Mouse (Mus musculus) heart, adult 11 months (tissue): ENCODE measurements around the gene Prrc2b.

Experiments used
- DNase-seq: peaks from one replicate; pipeline ENCODE4 v3.0.0; 2022

The Prrc2b gene

DNA sequence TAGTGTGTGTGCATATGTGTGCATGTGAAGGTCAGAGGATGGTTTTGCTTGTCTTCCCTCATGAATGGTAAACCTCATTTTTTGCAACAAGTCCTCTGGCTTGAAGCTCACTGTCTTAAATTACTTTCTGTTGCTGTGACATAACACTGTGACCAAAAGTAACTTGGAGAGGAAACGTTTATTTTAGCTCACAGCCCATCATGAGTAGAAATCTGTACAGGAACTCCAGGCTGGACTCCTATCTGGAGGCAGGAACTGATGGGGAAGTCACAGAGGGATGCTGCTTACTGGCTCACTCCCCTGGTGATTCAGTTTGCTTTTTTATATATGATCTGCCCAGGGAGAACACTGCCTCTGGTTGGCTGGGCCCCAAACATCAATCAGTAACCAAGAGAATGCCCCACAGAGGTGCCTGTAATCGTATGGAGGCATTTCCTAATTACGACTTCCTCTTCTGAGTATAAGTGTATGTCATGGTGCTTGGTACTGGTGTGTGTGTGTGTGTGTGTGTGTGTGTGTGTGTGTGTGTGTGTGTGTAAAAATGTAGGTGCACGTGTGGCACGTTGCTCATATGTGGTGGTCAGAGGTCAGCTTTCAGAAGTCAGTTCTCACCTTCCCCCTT lies 38.3 kb downstream of the Prrc2b start:
- DNase-seq = no peak

DNA sequence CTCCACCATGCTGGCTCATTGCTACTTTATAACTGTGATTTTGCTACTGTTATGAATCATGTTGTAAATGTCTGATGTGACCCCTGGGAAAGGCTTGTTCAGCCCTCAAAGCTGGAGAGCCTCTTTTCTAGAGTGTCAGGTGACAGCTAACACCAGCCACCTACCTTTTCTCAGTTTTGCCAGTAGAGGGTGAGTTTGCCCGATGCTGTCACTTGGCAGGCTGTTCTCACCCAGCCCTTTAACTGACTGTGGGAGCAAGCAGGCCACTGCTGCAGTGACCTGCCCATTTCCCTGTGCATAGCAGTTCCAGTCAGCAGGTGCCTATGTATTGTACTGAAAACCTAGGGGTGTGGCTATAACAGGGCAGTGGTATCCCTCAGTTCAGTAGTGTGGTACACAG lies 39.7 kb downstream of the Prrc2b start:
- DNase-seq = no peak

DNA sequence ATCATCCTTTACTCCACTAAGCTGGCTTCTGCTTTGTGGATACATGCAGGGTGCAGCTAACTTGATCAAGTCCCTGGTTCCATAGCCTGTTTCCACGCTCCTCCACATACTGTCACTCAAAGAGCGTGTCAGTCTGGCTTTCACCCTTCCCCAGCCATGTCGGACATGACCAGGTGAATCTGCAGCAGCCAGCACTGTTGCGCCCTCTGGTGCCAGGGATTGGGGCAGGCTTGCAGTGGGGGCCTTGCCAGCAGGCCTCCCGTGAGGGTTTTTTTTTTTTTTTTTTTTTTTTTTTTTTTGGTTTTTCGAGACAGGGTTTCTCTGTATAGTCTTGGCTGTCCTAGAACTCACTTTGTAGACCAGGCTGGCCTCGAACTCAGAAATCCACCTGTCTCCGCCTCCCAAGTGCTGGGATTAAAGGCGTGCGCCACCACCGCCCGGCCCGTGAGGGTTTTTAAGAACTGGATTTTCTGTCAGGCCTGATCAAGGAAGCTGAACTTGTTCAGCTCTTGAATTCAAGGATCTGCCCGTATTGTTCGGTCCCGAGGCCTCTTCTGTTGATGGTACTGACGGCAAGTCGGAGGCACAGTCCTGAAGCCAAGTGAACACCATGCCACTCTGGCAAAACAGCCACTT lies 41.1 kb downstream of the Prrc2b start:
- DNase-seq = peak; percentile 95

DNA sequence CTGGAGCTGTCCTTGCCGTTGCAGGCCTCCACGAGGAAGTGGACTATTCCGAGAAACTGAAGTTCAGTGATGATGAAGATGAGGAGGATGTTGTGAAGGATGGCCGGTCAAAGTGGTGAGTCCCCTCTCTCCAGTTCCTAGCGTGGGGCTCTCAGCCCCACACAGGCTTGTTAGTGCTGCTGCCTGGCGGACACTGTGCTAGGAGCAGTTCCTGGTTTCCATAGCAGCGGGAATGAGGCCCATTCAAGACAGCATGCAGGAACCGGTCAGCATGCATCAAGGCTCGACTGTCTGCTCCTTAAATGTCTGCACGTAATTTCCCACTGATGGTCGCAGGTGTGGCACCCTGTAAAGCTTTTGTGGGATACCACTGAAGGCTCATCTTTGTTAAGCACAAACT lies 48.1 kb downstream of the Prrc2b start:
- no peak for DNase-seq

DNA sequence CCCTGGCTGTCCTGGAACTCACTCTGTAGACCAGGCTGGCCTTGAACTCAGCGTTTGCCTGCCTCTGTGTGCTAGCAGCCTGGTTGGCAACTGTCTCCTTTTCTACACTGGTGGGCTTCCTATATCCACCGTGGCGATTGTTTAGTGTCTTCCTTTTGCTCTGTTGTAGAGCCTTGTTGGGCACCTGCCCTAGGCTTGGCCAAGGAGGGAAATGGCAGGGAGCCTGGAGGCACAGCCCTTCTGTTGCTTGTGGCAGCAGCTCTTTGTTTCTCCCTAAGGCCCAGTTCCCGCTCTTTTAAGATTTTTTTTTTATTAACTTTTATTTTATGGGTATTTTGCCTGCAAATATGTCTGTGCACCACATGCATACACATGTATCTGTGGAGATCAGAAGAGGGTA lies 49.2 kb downstream of the Prrc2b start:
- no peak for DNase-seq

DNA sequence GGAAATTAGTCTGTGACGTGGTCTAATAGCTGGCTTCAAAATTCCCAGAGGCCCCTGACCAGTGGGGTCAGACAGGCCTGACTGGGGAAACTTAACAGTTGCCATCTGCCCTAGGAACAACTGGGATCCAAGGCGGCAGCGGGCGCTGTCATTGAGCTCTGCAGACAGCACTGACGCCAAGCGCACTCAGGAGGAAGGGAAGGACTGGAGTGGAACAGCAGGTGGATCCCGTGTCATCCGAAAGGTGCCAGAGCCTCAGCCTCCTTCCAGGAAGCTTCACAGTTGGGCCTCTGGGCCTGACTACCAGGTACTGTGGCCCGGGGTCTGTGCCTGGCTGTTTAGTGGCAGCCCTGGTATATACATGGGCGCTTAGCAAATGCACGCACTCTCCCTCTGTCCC lies 49.8 kb downstream of the Prrc2b start:
- no peak for DNase-seq

DNA sequence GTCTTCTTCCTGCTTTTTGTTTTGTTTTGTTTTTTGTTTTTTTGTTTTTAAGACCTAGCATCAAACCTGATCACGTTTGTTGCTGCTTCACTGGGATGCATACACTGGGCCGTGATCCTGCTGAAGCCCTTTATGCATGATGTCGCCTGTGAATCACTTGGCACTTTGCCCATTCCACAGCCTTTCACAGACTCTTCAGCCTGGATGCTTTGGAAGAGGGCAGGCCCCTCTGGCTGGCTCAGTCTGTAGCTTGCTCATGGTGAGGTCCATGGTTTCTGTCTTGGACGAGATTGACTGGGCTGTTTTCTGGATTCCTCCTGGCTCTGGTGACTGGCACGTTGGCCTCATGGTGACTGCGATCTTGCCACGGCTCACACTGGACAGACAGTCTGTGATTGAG lies 50.6 kb downstream of the Prrc2b start:
- DNase-seq = no peak

DNA sequence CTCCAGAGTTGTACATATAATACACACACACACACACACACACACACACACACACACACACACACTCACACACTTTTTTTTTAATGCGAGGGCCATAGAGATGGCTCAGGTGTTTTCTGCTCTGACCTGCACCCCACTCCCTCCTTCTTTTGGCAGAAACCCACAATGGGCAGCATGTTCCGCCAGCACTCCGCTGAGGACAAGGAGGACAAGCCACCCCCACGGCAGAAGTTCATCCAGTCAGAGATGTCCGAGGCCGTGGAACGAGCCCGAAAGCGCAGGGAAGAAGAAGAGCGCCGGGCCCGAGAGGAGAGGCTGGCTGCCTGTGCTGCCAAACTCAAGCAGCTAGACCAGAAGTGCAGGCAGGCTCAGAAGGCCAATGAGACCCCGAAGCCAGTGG lies 53.0 kb downstream of the Prrc2b start:
- no peak for DNase-seq

DNA sequence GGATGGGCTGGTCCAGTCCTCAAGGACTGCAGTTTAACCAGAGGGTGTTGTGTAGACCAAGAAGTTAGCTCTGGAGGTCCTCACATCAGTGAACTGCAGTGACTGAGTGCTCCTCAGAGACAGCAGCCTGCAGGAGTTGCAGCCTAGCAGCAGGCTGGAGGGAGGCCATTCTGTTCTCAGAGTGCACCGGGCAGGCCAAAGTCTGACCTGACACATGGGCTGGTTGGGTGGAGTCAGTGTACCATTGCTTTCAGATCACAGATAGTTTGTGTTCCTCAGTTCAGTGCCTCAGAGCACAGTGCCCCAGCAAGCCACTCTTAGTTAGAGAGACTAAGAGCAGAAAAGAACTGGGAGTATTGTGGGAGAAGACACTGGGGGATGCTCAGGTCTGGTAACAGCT lies 56.8 kb downstream of the Prrc2b start:
- DNase-seq = no peak

DNA sequence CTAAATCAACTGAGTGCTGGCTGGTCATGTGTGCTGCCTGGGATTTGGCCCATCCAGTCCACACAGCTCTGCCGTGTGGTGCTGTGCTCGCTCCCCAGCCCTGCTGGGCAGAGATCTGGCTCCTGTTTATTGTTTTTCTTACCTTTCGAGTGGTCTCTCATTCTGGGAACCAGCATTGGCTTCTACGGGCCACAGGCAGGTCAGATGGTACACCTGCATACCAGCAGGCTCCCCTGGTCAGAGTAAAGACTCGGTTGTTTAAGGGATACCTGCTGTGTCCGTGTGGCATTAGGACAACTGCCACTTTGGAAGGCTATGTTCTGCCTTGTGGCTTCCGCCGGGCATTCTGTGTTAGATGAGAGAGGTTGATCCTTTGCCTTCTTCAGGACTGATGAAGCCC lies 60.8 kb downstream of the Prrc2b start:
- no peak for DNase-seq

DNA sequence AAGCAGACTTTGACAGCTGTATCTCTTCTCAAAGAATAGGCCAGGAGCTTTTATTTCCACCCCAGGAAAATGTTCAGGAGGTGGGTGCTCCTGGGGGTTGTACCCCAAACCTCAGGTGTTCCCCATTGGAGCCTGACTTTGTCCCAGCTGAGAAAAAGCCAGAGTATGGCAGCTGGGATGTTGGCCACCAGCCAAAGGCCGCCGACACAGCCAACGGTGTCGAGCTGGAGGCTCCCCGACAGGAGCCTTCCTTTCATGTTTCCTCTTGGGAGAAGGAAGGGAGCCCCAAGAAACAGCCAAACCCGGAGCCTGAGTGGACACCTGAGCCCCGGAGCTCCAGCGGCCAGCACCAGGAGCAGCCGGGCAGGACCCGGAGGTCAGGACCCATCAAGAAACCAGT lies 62.1 kb downstream of the Prrc2b start:
- DNase-seq = no peak

DNA sequence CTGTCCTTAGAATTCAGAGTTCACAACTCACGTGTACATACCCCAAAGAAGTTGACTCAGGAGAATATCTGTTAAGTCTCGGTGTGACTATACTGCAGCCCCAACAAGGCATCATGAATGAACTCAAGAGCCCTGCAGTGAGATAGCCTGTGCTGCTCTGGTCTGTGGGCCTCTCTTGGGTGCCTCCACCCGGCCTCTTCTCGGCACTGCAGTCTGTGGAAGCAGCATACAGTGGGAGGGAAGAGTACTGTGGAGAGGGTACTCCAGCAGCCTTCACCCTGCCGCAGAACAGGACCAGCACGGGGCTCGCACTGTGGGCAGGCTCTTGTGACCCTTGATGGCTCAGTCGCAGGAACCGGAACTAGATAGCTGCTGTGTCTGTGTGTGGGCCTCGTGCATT lies 64.7 kb downstream of the Prrc2b start:
- no peak for DNase-seq

DNA sequence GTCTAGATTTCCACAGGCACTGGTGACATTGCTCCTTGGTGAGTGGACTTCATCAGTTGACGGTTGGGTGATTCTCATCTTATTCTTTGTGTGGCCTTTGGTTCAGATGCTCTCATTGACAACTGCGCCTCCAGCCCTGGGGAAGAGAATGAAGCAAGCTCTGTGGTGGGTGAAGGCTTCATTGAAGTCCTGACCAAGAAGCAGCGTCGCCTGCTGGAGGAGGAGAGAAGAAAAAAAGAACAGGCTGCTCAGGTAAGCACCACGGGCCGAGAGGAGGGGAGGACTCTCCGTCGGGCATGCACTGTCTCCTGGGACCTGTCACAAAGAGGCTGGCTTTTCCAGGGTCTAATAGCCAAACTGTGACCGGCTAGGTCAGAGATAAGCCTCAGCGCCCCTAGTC lies 65.6 kb downstream of the Prrc2b start:
- DNase-seq = no peak

DNA sequence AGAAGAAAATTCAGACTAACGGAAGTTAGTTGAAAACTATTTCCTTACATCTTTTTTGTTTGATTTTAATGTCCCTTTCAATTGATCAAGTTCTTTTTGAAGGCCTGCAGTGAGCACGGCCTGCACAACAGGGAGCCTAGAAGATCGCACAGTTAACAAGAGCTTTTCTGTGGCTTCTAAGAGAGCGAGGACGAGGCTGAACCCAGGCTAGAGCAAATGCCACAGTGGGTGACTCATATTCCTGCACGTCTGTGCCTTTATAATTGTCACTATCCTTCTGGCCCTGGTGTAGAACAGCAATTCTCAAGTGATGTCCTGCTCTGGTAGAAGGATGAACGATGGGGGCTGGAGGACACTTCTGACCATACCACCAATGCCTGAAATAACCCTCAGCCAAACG lies 66.8 kb downstream of the Prrc2b start:
- no peak for DNase-seq

DNA sequence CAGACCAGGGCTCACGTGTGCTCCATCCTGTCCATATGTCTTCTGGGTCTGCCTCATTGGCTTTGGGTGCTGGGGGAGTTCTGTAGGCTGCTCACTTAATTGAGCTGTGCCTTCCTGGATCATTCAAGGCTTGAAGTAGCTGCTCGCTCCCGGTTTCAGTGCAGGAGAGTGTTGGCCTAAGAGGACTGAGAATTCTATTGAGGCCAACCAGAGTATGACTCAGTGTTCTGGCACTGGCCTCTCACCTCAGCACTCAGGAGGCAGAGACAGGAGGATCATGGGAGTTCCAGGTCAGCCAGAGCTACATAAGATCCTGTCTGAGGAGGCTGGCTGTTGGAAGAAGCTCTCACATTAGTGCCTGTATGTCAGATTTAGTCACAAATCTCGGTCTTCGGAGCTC lies 67.2 kb downstream of the Prrc2b start:
- DNase-seq = no peak

DNA sequence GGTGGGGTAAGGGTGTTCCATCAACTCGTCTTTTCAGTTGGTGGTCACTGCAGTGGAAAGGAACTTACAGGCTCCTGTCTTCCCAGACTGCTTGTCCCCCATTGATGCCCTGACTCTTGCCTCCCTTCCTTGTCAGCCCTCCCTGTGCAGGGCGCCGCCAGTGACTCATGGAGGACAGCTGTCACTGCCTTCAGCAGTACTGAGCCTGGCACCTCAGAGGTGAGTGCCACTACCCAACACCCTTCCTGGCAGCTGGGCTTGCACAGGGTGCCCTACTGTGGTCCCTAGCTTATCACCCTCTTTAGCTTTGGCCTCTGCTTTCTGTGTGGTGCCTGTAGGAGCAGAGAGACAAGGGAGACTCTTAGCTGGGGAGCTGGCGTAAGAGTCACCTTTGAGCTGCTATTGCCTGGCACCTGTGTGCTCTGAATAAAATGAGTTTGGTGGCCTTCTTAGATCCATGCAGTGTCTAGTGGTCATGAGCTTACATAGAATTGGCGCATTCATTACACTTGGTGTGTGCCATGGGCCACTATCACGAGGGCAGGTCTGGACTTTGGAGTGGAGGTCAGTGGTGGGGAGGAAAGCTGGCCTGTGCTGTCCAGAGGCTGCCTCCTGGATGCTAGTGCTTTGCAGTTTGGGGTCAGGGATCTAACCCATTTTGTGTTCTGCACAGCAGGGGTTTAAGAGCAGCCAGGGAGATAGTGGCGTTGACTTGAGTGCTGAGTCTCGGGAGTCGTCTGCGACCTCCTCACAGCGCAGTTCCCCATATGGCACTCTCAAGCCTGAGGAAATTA lies 67.9 kb downstream of the Prrc2b start:
- peak; percentile 97 for DNase-seq

DNA sequence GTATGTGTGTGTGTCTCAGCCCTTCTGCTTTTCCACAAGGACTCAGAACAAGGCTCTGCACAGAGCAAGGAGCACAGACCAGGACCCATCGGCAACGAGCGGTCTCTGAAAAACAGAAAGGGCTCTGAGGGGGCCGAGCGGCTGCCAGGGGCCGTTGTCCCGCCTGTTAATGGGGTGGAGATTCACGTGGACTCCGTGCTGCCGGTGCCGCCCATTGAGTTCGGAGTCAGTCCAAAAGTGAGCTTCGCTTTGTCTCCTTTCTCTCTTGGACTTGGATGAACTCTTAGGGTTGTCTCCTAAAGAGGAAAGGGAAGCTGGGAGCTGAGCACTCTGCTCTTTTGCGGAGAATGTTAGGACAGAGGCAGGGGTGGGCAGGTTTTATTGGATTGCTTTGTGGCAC lies 68.6 kb downstream of the Prrc2b start:
- no peak for DNase-seq

DNA sequence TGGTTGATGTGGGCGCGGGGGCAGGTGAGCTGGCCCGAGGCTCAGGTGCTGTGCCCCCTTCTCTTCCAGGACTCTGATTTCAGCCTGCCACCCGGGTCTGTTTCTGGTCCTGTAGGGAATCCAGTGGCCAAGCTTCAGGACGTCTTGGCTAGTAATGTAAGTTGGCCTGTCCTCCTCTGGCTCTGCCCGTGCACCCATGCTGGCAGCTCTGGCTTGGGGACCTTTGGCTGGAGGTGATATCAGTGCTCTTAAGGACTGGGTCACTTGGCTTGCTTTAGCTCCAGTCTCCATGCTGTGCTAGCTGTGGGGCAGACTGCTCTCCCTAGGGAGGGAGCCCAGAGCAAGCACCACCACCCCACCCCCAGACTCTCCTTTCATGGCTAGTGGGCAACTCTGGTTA lies 69.1 kb downstream of the Prrc2b start:
- peak; percentile 94 for DNase-seq

DNA sequence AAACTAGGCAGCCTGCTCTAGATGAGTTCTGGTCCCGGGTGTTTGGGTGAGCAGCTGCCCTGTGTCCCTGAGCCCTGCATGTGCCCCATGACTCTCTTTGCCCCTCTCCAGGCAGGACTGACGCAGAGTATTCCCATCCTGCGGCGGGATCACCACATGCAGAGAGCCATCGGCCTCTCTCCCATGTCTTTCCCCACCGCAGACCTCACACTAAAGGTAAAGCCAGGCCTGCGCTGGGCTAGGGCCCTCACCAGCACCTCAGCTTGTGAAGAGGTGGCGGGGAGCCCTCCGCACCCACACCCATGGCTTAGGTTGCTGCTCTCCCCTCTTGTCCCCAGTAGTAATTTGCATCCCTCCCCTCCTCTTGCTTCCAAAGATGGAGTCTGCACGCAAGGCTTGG lies 70.1 kb downstream of the Prrc2b start:
- DNase-seq = peak; percentile 92

DNA sequence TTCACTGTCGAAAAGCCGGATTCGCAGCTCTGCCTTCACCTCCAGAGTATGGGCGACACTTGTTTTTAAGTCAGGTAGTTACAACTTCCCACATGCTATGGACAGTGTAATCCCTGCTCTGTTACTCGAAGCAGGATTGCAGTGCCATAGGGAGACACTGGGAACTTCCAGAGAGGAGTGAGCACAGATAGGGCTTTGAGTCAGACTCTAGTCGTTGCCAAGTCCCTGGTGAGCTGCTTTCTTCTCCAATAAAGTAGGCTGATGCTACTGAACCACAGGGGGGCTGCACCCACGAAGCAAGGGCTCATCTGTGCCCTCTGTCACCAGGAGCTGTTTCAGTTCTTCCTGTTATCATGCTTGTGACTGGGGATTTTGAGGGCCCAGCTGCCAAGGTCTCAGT lies 70.7 kb downstream of the Prrc2b start:
- no peak for DNase-seq

DNA sequence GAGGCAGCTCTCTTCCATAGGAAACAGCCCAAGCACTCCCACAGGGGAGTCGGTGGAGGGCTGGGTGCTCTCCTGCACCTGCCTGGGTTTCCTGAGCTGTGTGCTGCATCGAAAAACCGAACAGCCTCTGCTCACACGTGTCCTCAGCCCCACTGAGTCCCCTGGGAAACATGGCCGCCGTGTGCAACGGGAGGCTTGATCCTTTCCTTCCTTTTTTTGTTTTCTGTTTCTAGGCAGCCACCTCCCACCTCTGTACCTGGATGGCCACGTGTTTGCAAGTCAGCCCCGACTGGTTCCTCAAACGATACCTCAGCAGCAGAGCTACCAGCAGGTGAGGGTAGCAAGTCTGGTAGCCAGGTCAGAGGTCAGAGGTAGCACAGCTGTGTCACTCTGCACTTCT lies 71.2 kb downstream of the Prrc2b start:
- DNase-seq = peak; percentile 90

DNA sequence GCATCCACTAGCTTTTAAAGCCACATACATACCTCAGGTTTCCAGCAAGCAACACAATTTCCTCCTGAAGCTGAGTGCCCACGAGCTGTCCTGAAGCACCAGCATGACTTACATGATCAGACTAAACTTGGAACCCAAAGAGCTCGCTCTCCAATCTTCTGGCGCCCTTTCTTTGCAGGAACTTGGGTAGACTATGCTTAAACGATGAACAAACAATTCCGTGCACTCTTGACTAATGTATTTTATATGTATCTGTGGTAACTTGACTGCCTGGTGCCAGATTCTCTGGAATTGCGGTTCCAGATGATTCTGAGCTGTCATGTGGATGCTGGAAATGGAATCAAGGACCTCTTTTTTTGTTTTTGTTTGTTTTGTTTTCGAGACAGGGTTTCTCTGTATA lies 84.6 kb downstream of the Prrc2b start:
- no peak for DNase-seq

DNA sequence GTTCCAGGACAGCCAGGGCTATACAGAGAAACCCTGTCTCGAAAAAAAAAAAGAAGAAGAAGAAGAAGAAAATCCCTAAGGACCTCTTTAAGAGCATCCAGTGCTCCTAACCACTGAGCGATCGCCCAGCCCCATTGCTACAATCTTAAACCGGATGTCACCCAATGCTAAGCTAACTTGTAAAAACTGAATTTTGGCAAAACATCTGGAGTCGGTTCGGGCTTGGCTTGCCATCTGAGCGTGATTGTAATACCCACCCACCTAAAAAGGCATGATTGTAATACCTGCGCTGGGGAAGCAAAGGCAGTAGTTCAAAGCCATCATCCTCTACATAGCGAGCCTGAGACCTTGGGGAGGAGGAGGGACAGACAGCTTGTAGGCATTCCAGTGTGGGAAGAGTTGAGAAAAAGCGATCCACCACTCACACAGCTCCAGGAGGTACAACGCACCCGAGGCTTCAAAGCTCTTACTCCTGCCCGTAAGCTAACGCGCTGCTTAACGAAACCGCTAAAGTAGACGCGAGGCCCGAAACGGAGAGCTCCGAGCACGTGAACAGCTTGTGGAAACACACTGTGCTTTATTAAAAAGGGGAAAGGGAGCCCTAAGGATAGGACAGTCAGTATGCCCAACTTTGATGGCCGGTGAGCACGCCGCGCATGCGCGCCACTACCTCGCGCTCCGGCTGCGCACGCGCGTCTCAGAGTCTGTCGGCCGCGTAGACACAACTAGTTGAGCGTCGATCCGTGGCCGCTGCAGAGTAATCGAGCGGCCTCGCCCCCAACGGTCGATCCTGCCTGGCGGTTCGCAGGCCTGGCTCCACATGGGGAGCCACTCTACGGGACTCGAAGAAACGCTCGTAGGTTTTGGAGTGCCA lies 85.2 kb downstream of the Prrc2b start, which contains the start of gene Pomt1:
TSS of gene Pomt1 (plus strand) at position 705 of the 874 bp plus-strand sequence.
- DNase-seq = peak; percentile 99
